Mouse (Mus musculus): ENCODE data around the gene Enam. TPM values are rescaled to one million over a fixed set of nuclear protein-coding genes. Genes with fewer than 3 reads are reported as not detected.

Gene Enam
- polyA plus RNA-seq (2012; rRNA removed) (not detected in 2 replicates), polyA plus RNA-seq (2014; fragmentation: Nextera tagmentation; extraction: Ambion mirVana) (not detected in 2 replicates)

- Histone ChIP-seq H3K9ac (replicated peaks) (no peak within 1 kb of the TSS), H3K9me3 (ENCODE audit: control insufficient read depth, low read length) (no peaks in the 10 kb centered on the region), H3K4me2 (ENCODE audit: low read depth) (no peak within 1 kb of the TSS), H3K36me3 (replicated peaks; ENCODE audit: control insufficient read depth, insufficient read depth, low read depth) (no peaks in the 10 kb centered on the region), H3K4me1 (replicated peaks; ENCODE audit: control insufficient read depth in 2 of 2, insufficient read depth in 2 of 2, low read length in 1 of 2) (no peaks in the 10 kb centered on the region), H3K4me3 (ENCODE audit: insufficient read depth in 1 of 2, low read depth in 2 of 2, low read length in 2 of 2) (no peak within 1 kb of the TSS), H3K27ac (no peak within 1 kb of the TSS), H3K27me3 (ENCODE audit: control insufficient read depth, insufficient read depth, low read length) (no peaks in the 10 kb centered on the region)
- DNase-seq (ENCODE audit: low read depth in 3 of 3, low spot score in 3 of 3): no peak
- TF ChIP-seq EP300 (IDR thresholded peaks at IDR 0.05; ENCODE audit: low read depth): no peak
- no peak for ATAC-seq (ENCODE audit: insufficient read depth)
Observed at GRCm38 (mm10) chr5:88487675-88488074, at the start of gene Enam. Enam (plus strand) TSS chr5:88487975.

DNA sequence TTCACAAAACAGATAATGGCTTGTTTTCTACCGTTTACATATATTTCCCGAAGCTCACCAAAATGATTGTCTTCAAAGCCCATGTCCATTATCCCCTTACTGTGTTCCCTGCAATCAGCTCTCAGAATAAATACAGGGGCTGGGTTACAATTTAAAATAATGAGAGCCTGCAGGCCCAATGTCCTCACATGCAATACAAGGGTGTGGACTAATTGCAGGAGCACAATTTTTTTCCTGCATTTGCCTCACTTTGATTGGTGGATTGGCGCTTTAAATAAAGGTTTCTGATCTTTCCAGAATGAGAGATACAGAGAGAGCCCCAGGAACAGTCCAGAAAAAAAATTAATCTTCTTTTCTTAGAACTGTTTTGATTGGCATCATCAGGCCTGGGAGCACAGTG is 32.1 kb upstream of the Enam start, which contains the start of gene Ambn:
Gene Ambn (plus strand): TSS at position 301 of the 400 bp plus-strand sequence.
- Histone ChIP-seq H3K9me3 (ENCODE audit: control insufficient read depth, low read length) (no peaks in the 10 kb centered on the region), H3K36me3 (replicated peaks; ENCODE audit: control insufficient read depth, insufficient read depth, low read depth) (no peaks in the 10 kb centered on the region), H3K4me2 (ENCODE audit: low read depth) (no peak within 1 kb of the TSS), H3K27ac (no peak within 1 kb of the TSS), H3K4me1 (replicated peaks; ENCODE audit: control insufficient read depth in 2 of 2, insufficient read depth in 2 of 2, low read length in 1 of 2) (no peaks in the 10 kb centered on the region), H3K4me3 (ENCODE audit: insufficient read depth in 1 of 2, low read depth in 2 of 2, low read length in 2 of 2) (no peak within 1 kb of the TSS), H3K9ac (replicated peaks) (no peak within 1 kb of the TSS), H3K27me3 (ENCODE audit: control insufficient read depth, insufficient read depth, low read length) (no peaks in the 10 kb centered on the region)
- no peak for DNase-seq (ENCODE audit: low read depth in 3 of 3, low spot score in 3 of 3)
- 65% methylated on average over 3 of the region's 3 CpGs for WGBS (ENCODE audit: insufficient replicate concordance)
- ATAC-seq (ENCODE audit: insufficient read depth): no peak
- TF ChIP-seq CTCF (IDR thresholded peaks at IDR 0.05; ENCODE audit: low read depth) (no peak), EP300 (IDR thresholded peaks at IDR 0.05; ENCODE audit: low read depth) (no peak)

DNA sequence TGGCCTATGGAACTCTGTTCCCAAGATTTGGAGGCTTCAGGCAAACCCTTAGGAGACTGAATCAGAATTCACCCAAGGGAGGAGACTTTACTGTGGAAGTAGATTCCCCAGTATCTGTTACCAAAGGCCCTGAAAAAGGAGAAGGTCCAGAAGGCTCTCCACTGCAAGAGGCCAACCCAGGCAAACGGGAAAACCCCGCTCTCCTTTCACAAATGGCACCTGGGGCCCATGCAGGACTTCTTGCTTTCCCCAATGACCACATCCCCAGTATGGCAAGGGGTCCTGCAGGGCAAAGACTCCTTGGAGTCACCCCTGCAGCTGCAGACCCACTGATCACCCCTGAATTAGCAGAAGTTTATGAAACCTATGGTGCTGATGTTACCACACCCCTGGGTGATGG is 20.3 kb upstream of the Enam start:
- Histone ChIP-seq H3K4me1 (replicated peaks; ENCODE audit: control insufficient read depth in 2 of 2, insufficient read depth in 2 of 2, low read length in 1 of 2) (no peaks in the 10 kb centered on the region), H3K27ac (no peak overlapping the region)
- no peak for DNase-seq (ENCODE audit: low read depth in 3 of 3, low spot score in 3 of 3)

DNA sequence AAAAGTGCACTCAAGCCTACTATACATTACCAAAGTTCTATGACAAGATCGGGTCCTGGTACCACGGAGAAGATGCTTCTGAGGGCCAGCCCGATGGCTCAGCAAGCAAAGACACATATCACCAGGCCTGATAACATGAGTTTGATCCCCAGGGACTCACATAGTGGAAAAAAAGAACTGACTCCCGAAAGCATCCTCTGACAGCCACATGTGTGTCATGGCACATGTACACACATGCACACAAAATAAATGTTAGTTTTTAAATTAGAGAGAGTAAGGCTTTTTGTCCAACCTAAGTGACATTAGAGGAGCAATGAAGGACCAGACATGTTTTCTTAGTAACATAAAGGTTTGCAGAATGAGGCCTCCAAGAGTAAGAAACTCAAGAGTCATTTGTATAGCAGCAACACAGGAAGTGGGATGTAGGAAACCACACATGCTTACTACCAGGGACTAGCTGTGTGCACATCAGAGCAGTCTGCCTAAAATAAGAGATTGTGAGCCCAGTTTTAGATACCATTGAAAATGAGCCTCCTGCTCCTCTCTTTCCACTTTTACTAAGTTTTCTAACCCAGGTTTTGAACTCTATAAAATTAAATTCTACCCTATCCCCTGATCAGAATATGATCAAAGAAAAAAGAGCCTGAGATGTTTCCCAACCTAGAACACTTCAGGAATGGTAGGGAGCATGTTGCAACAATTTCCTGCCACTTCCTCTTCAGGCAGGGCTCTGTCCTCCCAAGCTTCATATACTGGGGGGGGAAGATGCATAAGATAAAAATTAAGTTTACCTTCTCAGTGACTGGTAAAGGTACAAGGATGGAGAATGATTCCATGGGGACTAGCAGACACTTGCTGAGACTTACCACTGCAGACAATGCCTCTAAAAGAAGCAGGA is 18.7 kb upstream of the Enam start:
- ATAC-seq (ENCODE audit: insufficient read depth): no peak
- DNase-seq (ENCODE audit: low read depth in 3 of 3, low spot score in 3 of 3): no peak

More for the DNA sequence above, 20.3 kb upstream of the Enam start:
- no peak overlapping the region for H3K4me2 ChIP-seq (ENCODE audit: low read depth)
- no peak overlapping the region for H3K9ac ChIP-seq (replicated peaks)
- no peak for ATAC-seq (ENCODE audit: insufficient read depth)
- WGBS (ENCODE audit: insufficient replicate concordance): 54% methylated on average over 2 of the region's 2 CpGs
- no peaks in the 10 kb centered on the region for H3K36me3 ChIP-seq (replicated peaks; ENCODE audit: control insufficient read depth, insufficient read depth, low read depth)
- no peaks in the 10 kb centered on the region for H3K9me3 ChIP-seq (ENCODE audit: control insufficient read depth, low read length)
- TF ChIP-seq EP300 (IDR thresholded peaks at IDR 0.05; ENCODE audit: low read depth) (no peak), CTCF (IDR thresholded peaks at IDR 0.05; ENCODE audit: low read depth) (no peak)
- no peak overlapping the region for H3K4me3 ChIP-seq (ENCODE audit: insufficient read depth in 1 of 2, low read depth in 2 of 2, low read length in 2 of 2)
- no peaks in the 10 kb centered on the region for H3K27me3 ChIP-seq (ENCODE audit: control insufficient read depth, insufficient read depth, low read length)

DNA sequence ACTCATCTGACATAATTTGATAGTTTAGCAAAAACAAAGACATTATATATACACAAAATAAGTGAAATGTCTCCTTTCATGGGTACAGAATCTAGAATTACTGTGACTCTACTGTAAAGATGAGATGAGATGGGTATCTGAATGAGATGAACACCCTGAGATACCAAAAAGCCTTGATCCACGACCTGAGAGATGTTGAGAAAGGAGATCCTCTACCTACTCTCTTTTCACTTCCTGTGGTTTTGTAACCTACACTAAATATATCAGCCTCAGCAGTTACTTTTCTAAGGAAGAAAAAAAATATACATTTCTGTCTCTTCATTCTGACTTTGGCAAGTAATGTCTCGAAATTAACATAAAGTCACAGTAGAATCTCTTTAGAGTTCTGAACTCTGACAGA is 1.2 kb downstream of the Enam start:
- no peak overlapping the region for H3K4me2 ChIP-seq (ENCODE audit: low read depth)
- DNase-seq (ENCODE audit: low read depth in 3 of 3, low spot score in 3 of 3): no peak
- H3K27me3 ChIP-seq (ENCODE audit: control insufficient read depth, insufficient read depth, low read length): no peaks in the 10 kb centered on the region
- no peaks in the 10 kb centered on the region for H3K4me1 ChIP-seq (replicated peaks; ENCODE audit: control insufficient read depth in 2 of 2, insufficient read depth in 2 of 2, low read length in 1 of 2)
- no peak for TF ChIP-seq EP300 (IDR thresholded peaks at IDR 0.05; ENCODE audit: low read depth)
- TF ChIP-seq CTCF (IDR thresholded peaks at IDR 0.05; ENCODE audit: low read depth): no peak
- no peak for ATAC-seq (ENCODE audit: insufficient read depth)
- WGBS (ENCODE audit: insufficient replicate concordance): 27% methylated on average over 2 of the region's 2 CpGs
- no peak overlapping the region for H3K4me3 ChIP-seq (ENCODE audit: insufficient read depth in 1 of 2, low read depth in 2 of 2, low read length in 2 of 2)
- no peak overlapping the region for H3K27ac ChIP-seq
- no peaks in the 10 kb centered on the region for H3K36me3 ChIP-seq (replicated peaks; ENCODE audit: control insufficient read depth, insufficient read depth, low read depth)
- no peak overlapping the region for H3K9ac ChIP-seq (replicated peaks)
- no peaks in the 10 kb centered on the region for H3K9me3 ChIP-seq (ENCODE audit: control insufficient read depth, low read length)

More for the DNA sequence above, 18.7 kb upstream of the Enam start:
- H3K36me3 ChIP-seq (replicated peaks; ENCODE audit: control insufficient read depth, insufficient read depth, low read depth): no peaks in the 10 kb centered on the region
- H3K4me3 ChIP-seq (ENCODE audit: insufficient read depth in 1 of 2, low read depth in 2 of 2, low read length in 2 of 2): no peak overlapping the region
- no peaks in the 10 kb centered on the region for H3K4me1 ChIP-seq (replicated peaks; ENCODE audit: control insufficient read depth in 2 of 2, insufficient read depth in 2 of 2, low read length in 1 of 2)
- TF ChIP-seq EP300 (IDR thresholded peaks at IDR 0.05; ENCODE audit: low read depth) (no peak), CTCF (IDR thresholded peaks at IDR 0.05; ENCODE audit: low read depth) (no peak)
- no peak overlapping the region for H3K27ac ChIP-seq
- no peak overlapping the region for H3K9ac ChIP-seq (replicated peaks)
- no peaks in the 10 kb centered on the region for H3K9me3 ChIP-seq (ENCODE audit: control insufficient read depth, low read length)
- H3K4me2 ChIP-seq (ENCODE audit: low read depth): no peak overlapping the region
- 57% methylated on average over 4 of the region's 4 CpGs for WGBS (ENCODE audit: insufficient replicate concordance)
- no peaks in the 10 kb centered on the region for H3K27me3 ChIP-seq (ENCODE audit: control insufficient read depth, insufficient read depth, low read length)

All from liver, embryonic 14.5 days (tissue).